Mouse (Mus musculus) spleen, postnatal 10 days (tissue): ENCODE results near the gene Gm14409.
"Not testable (repeated sequence)": the region's sequence is repeated elsewhere in the genome, so short reads cannot be mapped to it uniquely, and the experiment has no call there.

Experiments
- DNase-seq, 2 experiments: peaks; one replicate each; pipeline ENCODE4 v3.0.0; 2021 to 2022; ENCODE audit warnings: low spot score in 2 of 2

Gm14409 gene

DNA sequence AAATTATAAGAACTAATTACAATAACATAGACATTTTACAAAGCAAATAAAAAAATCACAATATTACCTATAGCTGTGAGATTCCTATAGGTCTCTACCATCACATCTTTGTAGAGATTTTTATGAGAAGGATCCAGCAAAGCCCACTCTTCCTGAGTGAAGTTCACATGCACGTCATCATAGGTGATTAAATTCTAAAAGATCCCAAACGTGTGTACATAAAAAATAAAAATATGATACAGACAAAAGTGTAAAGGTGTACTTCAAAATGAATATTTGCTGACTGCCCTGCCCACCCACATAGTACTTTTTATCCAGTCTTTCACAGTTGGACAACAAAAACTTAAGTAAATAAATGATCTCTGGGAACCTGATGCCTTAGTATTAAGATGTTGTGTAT, at the start of gene Gm14409:
TSS of gene Gm14409 (minus strand) at position 101 of the 400 bp plus-strand sequence.
- not testable (repeated sequence) for DNase-seq

GRCm38 (mm10) chr2:177309627-177310026, 42.8 kb upstream of the Gm14409 start:
- not testable (repeated sequence) for DNase-seq

DNA sequence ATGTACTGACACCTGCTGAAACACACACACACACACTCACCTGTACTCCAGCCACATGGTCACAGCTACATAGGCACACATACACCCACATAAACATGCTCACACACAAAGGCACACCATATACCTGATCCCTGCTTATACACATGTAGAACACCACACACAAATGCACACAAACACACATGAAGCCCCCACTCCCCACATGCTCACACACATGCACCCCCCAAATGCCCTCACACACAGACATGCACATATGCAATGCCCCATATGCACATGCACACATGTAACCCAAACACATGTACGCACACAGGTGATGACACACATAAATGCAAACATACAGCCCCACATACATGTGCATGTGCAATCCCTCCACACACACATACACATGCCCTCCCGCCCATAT, 38.1 kb upstream of the Gm14409 start:
- not testable (repeated sequence) for DNase-seq

DNA sequence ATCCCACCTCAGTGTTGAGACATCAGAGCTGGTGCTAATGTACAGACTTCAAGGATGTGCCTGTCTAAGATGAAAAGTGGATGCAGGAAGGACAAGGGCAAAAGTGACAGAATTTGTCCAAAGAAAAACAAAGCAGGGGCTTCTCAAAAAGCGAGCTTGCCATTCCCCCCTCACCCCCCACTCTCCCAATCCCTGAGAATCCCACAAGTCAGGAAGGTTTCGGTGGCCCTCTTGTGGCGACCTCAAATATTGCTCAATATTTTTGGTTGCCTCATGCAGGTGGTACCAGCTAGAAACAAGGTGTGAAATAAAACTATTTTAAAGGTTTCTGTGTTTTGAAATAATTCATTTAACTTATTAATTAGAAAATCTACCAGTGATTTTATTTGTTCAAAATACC, 16.9 kb upstream of the Gm14409 start:
- not testable (repeated sequence) for DNase-seq

DNA sequence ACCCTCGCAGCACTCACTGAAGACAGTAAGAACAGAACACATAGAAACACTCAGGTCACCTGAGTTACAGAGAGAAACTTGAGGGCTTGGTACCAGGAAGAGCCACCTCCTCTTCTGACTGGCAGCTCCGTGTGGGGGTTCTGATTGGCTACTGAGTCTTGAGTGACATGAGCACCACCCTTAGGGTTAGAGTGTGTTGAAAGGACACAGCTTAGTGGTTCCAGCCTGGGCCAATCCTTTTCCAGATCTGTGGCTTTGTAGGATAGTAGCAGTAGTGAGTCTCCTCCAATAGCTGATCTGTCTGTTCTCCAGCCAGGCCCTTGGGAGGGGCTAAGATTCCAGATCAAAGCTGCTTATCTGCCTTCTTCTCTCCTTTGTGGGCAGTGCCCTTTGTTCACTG, 10.9 kb upstream of the Gm14409 start:
- DNase-seq = not testable (repeated sequence)

DNA sequence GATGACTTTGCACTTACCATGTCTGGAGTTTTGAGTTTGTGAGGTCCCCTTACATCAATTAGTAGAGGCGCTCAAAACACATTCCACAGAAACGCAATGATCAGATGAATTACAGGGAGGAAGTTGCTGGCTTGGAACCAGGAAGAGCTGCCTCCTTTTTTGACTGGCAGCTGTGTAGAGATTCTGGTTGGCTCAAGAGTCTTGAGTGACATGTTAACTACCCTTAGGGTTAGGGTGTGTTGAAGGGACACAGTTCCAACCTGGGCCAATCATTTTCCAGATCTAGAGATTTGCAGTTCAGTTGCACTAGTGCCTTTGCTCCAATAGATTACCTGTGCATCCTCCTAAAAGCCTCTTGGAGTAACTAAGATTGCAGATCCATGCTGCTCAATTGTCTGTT, 5.4 kb upstream of the Gm14409 start:
- DNase-seq = not testable (repeated sequence)

- not testable (repeated sequence) for DNase-seq
Observed at GRCm38 (mm10) chr2:177247449-177247848, 19.4 kb downstream of the Gm14409 start.

GRCm38 (mm10) chr2:177230461-177230860, 36.4 kb downstream of the Gm14409 start:
- not testable (repeated sequence) for DNase-seq
